Mouse (Mus musculus) ES-E14 (cell line): ENCODE data around the gene Slc3a1.

Experiments
- CHD2 ChIP-seq: IDR thresholded peaks from 2 replicates; pipeline ENCODE4 v1.6.1; 2014; ENCODE audit warnings: mild to moderate bottlenecking, low read depth, low read length, inconsistent platforms
- HCFC1 ChIP-seq: IDR thresholded peaks from 2 replicates; pipeline ENCODE4 v1.6.1; 2012; ENCODE audit warnings: low read length, inconsistent platforms, borderline replicate concordance; ENCODE audit not compliant: insufficient read depth
- ZC3H11A ChIP-seq: IDR thresholded peaks from 2 replicates; pipeline ENCODE4 v1.6.1; 2012; ENCODE audit warnings: low read depth, mild to moderate bottlenecking, inconsistent platforms, low read length, borderline replicate concordance
- ZNF384 ChIP-seq: IDR thresholded peaks from 2 replicates; pipeline ENCODE4 v1.6.1; 2012; ENCODE audit warnings: low read depth, low read length, inconsistent platforms

GRCm38 (mm10) chr17:85030651-85031050 is 2.5 kb downstream of the Slc3a1 start:
- TF ChIP-seq CHD2: no peak
- TF ChIP-seq ZNF384: no peak
- no peak for TF ChIP-seq HCFC1
- TF ChIP-seq ZC3H11A: no peak
